Mouse (Mus musculus) C2C12 (cell line): ENCODE data around the gene Rint1. TPM values are rescaled to one million over a fixed set of nuclear protein-coding genes. Genes with fewer than 3 reads are reported as not detected.
"Not testable (repeated sequence)": the region's sequence is repeated elsewhere in the genome, so short reads cannot be mapped to it uniquely, and the experiment has no call there.

Experiments
- H3K27me3 ChIP-seq: one replicate; pipeline ENCODE4 v1.6.1; 2011; ENCODE audit not compliant: control insufficient read depth, insufficient read depth, insufficient read length
- H3K36me3 ChIP-seq: one replicate; pipeline ENCODE4 v1.6.1; 2011; ENCODE audit not compliant: control insufficient read depth, insufficient read depth
- H3K4me3 ChIP-seq: one replicate; pipeline ENCODE4 v1.5.1; 2011; ENCODE audit warnings: mild to moderate bottlenecking, control low read depth; ENCODE audit not compliant: poor library complexity, insufficient read depth, severe bottlenecking
- H3K79me2 ChIP-seq: one replicate; pipeline ENCODE4 v1.6.1; 2011; ENCODE audit not compliant: control insufficient read depth, insufficient read depth
- H3K79me3 ChIP-seq: one replicate; pipeline ENCODE4 v1.6.1; 2011; ENCODE audit warnings: low read depth, control low read depth
- H3ac ChIP-seq: one replicate; pipeline ENCODE3; 2011; ENCODE audit warnings: low read depth; ENCODE audit not compliant: control insufficient read depth, insufficient read length
- CEBPB ChIP-seq: IDR thresholded peaks from one replicate; pipeline ENCODE4 v1.6.1; 2011; ENCODE audit warnings: low read depth, mild to moderate bottlenecking, control low read depth, moderate library complexity
- CTCF ChIP-seq: IDR thresholded peaks from one replicate; pipeline ENCODE4 v1.5.1; 2011; ENCODE audit not compliant: control insufficient read depth, insufficient read depth, insufficient read length
- FOSL1 ChIP-seq: IDR thresholded peaks from one replicate; pipeline ENCODE4 v1.8.0; 2011; ENCODE audit warnings: mild to moderate bottlenecking, low read length; ENCODE audit not compliant: poor library complexity, insufficient read depth, severe bottlenecking
- MAX ChIP-seq: IDR thresholded peaks from one replicate; pipeline ENCODE4 v1.6.1; 2011; ENCODE audit warnings: mild to moderate bottlenecking, control low read depth
- MYOD1 ChIP-seq: IDR thresholded peaks from one replicate; pipeline ENCODE4 v1.6.1; 2011; ENCODE audit warnings: low read depth; ENCODE audit not compliant: control insufficient read depth, insufficient read length
- MYOG ChIP-seq: IDR thresholded peaks from one replicate; pipeline ENCODE4 v1.6.1; 2011; ENCODE audit not compliant: control insufficient read depth, insufficient read length; ENCODE audit errors: extremely low read depth
- USF1 ChIP-seq: IDR thresholded peaks from one replicate; pipeline ENCODE4 v1.6.1; 2011; ENCODE audit warnings: low read depth, mild to moderate bottlenecking, control low read depth, moderate library complexity
- polyA plus RNA-seq: library from polyadenylated mRNA; unstranded; fragments of >200 nt; fragmentation: generic; extraction: Trizol; gene quantifications from one replicate; pipeline ENCODE4 v1.2.1, GENCODE M21; 2012; ENCODE audit warnings: missing spikeins

Gene Rint1
- polyA plus RNA-seq, 1 experiment = 9.5 TPM

- Histone ChIP-seq H3ac (peak overlapping the region; percentile 18), H3K79me3 (peaks cover 27% of the 10 kb centered on the region), H3K79me2 (peaks cover 30% of the 10 kb centered on the region), H3K36me3 (peaks cover 50% of the 10 kb centered on the region), H3K4me3 (peak overlapping the region; percentile 96)
- H3K27me3 ChIP-seq = not testable (repeated sequence)
- peak; percentile 36 for TF ChIP-seq MAX
Observed at GRCm38 (mm10) chr5:23851160-23851555, 63.6 kb downstream of the Rint1 start.

DNA sequence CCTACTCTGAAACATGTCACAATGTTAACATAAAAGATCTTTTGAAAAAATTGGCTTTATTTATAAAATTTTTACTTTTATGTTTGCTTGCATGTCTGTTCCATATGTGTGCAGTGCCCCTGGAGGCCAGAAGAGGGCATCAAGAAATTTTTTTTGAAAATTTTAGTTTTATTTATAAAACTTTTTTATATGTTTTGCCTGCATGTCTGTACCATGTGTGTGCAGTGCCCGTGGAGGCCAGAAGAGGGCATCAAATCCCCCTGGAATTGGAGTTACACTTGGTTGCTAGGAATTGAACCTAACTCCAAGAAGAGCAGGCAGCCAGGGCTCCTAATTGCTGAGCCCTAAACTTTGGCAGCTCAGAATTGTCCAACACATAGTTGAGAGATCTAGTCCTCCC, 65.4 kb downstream of the Rint1 start:
- peaks cover 58% of the 10 kb centered on the region for H3K36me3 ChIP-seq
- H3K79me3 ChIP-seq = peaks cover 27% of the 10 kb centered on the region
- not testable (repeated sequence) for H3K27me3 ChIP-seq, H3K4me3 ChIP-seq, H3ac ChIP-seq
- H3K79me2 ChIP-seq = peaks cover 30% of the 10 kb centered on the region

- no peak for TF ChIP-seq FOSL1
- no peak for TF ChIP-seq MYOG
- TF ChIP-seq CTCF = no peak
- TF ChIP-seq CEBPB = no peak
- TF ChIP-seq MYOD1 = no peak
- no peak for TF ChIP-seq MAX
- TF ChIP-seq USF1 = no peak
- Histone ChIP-seq H3K79me3 (peaks cover 27% of the 10 kb centered on the region), H3K4me3 (no peak overlapping the region), H3K36me3 (peaks cover 58% of the 10 kb centered on the region), H3ac (no peak overlapping the region), H3K27me3 (no peaks in the 10 kb centered on the region), H3K79me2 (peaks cover 30% of the 10 kb centered on the region)
Observed at GRCm38 (mm10) chr5:23855484-23855883, 68.0 kb downstream of the Rint1 start.

- H3K79me2 ChIP-seq = peaks cover 23% of the 10 kb centered on the region
- no peak overlapping the region for H3ac ChIP-seq
- H3K27me3 ChIP-seq = no peaks in the 10 kb centered on the region
- H3K79me3 ChIP-seq = peaks cover 22% of the 10 kb centered on the region
- H3K36me3 ChIP-seq = peaks cover 57% of the 10 kb centered on the region
- TF ChIP-seq USF1 (no peak), MYOG (no peak), FOSL1 (no peak)
- no peak overlapping the region for H3K4me3 ChIP-seq
Observed at GRCm38 (mm10) chr5:23856164-23856563, 68.7 kb downstream of the Rint1 start.

DNA sequence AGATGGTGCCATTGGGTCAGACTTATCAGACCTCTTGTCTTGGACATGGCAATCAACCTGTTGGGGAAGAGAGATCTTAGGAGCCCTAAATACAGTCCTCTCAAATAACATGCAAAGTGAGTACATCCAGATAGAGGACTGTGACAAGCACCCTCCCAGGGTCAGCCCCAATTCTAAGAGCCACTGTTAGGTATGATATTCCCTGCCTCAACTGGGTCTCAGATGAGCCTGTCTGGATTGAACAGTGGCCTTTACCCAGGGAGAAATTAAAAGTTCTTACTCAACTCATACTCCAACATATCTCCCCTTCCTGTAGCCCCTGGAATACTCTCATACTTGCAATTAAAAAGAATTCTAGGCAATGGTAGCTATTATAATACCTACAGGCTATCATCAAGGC, 69.7 kb downstream of the Rint1 start:
- H3K36me3 ChIP-seq = peaks cover 47% of the 10 kb centered on the region
- no peaks in the 10 kb centered on the region for H3K27me3 ChIP-seq
- no peak overlapping the region for H3ac ChIP-seq
- H3K4me3 ChIP-seq = no peak overlapping the region
- H3K79me2 ChIP-seq = peaks cover 13% of the 10 kb centered on the region
- TF ChIP-seq MYOG (no peak), FOSL1 (no peak), USF1 (no peak), CEBPB (no peak), CTCF (no peak)
- H3K79me3 ChIP-seq = peaks cover 13% of the 10 kb centered on the region

DNA sequence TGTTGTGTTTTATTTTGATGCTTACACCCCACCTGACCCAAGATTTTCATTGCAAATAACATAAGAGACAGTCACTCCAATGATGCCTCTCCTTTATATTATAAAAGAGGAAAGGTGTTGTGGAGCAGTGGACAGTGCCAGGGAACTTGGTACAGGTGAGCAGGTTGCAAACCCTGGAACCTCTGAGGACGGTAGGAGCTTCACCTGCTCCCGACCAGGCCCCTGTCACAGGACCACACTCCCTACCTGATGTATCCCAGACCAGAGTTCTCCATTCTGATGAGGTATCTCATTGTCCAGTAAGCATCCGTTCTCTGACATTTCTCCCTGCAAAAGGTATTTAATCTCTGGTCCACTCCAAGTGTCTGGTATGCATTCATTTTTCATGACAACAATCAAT, 70.5 kb downstream of the Rint1 start:
- no peaks in the 10 kb centered on the region for H3K27me3 ChIP-seq
- peaks cover 5% of the 10 kb centered on the region for H3K79me2 ChIP-seq
- H3ac ChIP-seq = no peak overlapping the region
- peaks cover 6% of the 10 kb centered on the region for H3K79me3 ChIP-seq
- H3K4me3 ChIP-seq = no peak overlapping the region
- peaks cover 39% of the 10 kb centered on the region for H3K36me3 ChIP-seq
- TF ChIP-seq USF1 (no peak), MYOG (no peak), CTCF (no peak)

DNA sequence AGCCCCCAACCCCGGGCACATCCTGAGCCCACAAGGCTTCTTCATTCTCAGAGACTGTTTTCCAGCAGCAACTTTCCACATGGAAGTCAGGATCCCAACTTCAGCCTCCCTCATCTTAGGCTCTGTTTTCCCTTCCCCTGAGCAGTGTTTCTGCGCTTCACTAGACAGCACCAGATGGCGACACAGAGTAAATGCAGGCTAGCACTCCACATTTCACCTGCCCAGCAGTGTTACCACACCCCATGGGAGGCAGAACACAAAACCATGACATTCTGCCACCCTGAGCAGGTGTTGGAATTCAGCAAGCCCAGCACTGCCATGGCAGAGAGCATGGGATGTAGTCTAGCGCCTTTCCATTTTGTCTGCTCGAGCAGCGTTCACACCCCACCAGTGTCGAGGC, 71.1 kb downstream of the Rint1 start:
- Histone ChIP-seq H3K79me3 (peaks cover 2% of the 10 kb centered on the region), H3K36me3 (peaks cover 32% of the 10 kb centered on the region), H3K79me2 (no peaks in the 10 kb centered on the region), H3ac (no peak overlapping the region), H3K27me3 (no peaks in the 10 kb centered on the region), H3K4me3 (no peak overlapping the region)
- no peak for TF ChIP-seq MAX
- TF ChIP-seq MYOG = no peak
- no peak for TF ChIP-seq MYOD1
- TF ChIP-seq USF1 = no peak
- TF ChIP-seq CEBPB = no peak
- TF ChIP-seq FOSL1 = no peak
- no peak for TF ChIP-seq CTCF
